Comparison of ENCODE assay signal across 9 mouse cellular contexts in the genomic region with DNA sequence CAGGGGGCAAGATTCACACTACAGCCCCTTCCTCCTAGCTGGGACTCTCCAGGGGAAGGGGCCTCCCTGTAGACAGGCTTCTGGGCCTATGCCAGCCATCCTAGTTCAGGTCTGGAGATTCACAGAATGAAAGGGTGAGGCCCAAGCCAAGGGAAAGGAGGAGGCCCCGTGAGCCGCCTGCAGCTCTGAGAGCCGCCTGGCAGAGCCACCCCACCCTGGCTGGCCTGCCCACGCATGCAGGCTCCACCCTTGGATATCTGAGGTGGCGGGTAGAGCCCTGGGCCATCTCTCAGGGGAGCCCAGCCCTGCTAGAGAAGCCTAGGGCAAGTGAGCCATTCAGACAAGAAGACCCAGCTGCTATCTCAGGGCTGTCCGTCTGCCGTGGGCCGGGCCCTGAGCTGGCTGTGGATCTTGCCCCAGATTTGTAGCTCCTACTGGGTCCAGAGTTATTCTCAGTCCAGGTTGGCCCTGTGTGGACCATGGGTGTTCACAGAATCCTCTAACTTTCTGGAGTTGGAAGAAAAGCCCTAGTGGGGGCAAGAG. TPM values are rescaled to one million over a fixed set of nuclear protein-coding genes. Genes with fewer than 3 reads are reported as not detected.
DNase-seq lines count a peak whose midpoint lies in the region; ATAC-seq and TF ChIP-seq lines count a peak whose summit lies in the region.
"Had no signal": no experiment of that assay in that cellular context is flagged by ENCODE, and none has a peak within 500 bp of the region (broad histone marks: within the 10 kb centered on the region; RNA-seq: fewer than 3 reads in every experiment).

No protein-coding gene starts in this region.

- no peaks in the 10 kb centered on the region for H3K9me3 ChIP-seq in heart, embryonic 14.5 days (ENCODE audit: control insufficient read depth, low read length)
- H3K9me3 ChIP-seq in liver, embryonic 13.5 days (replicated peaks), result no peaks in the 10 kb centered on the region
- H3K9me3 ChIP-seq: neural tube, embryonic 12.5 days had no signal

- no peaks in the 10 kb centered on the region for H3K79me3 ChIP-seq in C2C12 (ENCODE audit: low read depth)

- H3K4me1 ChIP-seq in heart, embryonic 14.5 days (ENCODE audit: control insufficient read depth in 2 of 2, insufficient read depth in 2 of 2, low read length in 2 of 2), result peaks cover 14 to 22% of the 10 kb centered on the region in 2 experiments
- H3K4me1 ChIP-seq in liver, embryonic 13.5 days (replicated peaks), result peaks cover 95% of the 10 kb centered on the region

- peak overlapping the region; percentile 58 for H3ac ChIP-seq in C2C12 (ENCODE audit: control insufficient read depth, insufficient read length, low read depth)

- no peak overlapping the region for H3K4me3 ChIP-seq in heart, embryonic 14.5 days (ENCODE audit: control insufficient read depth in 1 of 2, insufficient read depth in 1 of 2, low read depth in 1 of 2, low read length in 2 of 2)
- H3K4me3 ChIP-seq in C2C12 (ENCODE audit: insufficient read depth, poor library complexity, severe bottlenecking), result no peak overlapping the region
- H3K4me3 ChIP-seq in liver, embryonic 13.5 days (replicated peaks), result peak overlapping the region; percentile 50
- H3K4me3 ChIP-seq: neural tube, embryonic 12.5 days had no signal

- no peak for ATAC-seq in heart, embryonic 14.5 days (ENCODE audit: insufficient number of reproducible peaks, insufficient read depth, low FRiP score, low read depth)
- peak; percentile 97 for ATAC-seq in liver, embryonic 13.5 days (ENCODE audit: low read depth)
- ATAC-seq in CD4-positive, CD25-positive, alpha-beta regulatory T cell, adult 4 months, result no peak

- H3K36me3 ChIP-seq in heart, embryonic 14.5 days (ENCODE audit: control insufficient read depth, insufficient read depth, low read length), result no peaks in the 10 kb centered on the region
- no peaks in the 10 kb centered on the region for H3K36me3 ChIP-seq in C2C12 (ENCODE audit: control insufficient read depth, insufficient read depth)
- 0 out of 2 replicates have a peak, but pooled peaks cover 13% of the 10 kb centered on the region for H3K36me3 ChIP-seq in liver, embryonic 13.5 days
- H3K36me3 ChIP-seq: neural tube, embryonic 12.5 days had no signal

- H3K4me2 ChIP-seq in heart, embryonic 14.5 days (ENCODE audit: low read length), result no peak overlapping the region
- H3K4me2 ChIP-seq in liver, embryonic 13.5 days, result peak overlapping the region; percentile 81
- H3K4me2 ChIP-seq: neural tube, embryonic 12.5 days had no signal

- TF ChIP-seq CTCF in C2C12 (IDR thresholded peaks at IDR 0.05; ENCODE audit: control insufficient read depth, insufficient read depth, insufficient read length), result no peak

- peaks cover 5% of the 10 kb centered on the region for H3K79me2 ChIP-seq in C2C12 (ENCODE audit: control insufficient read depth, insufficient read depth)

- WGBS in heart, embryonic 14.5 days, result 42% methylated on average over 8 of the region's 8 CpGs
- 17% methylated on average over 8 of the region's 8 CpGs for WGBS in liver, embryonic 13.5 days (ENCODE audit: insufficient replicate concordance)

- no peak for DNase-seq in heart, adult 8-10 months (ENCODE audit: low spot score)
- peak; percentile 76 for DNase-seq in c-Kit-negative CD71-positive TER-119-positive erythroid progenitor cells, embryonic 14.5 days (ENCODE audit: low read depth, low spot score)
- peak; percentile 79 for DNase-seq in liver, embryonic 13.5 days
- DNase-seq in T-cell, adult 2 months (ENCODE audit: low spot score), result no peak
- no peak for DNase-seq in gastrocnemius, postnatal 36 days

- H3K27ac ChIP-seq in heart, embryonic 14.5 days (replicated peaks in 1 of 2; ENCODE audit: control insufficient read depth in 1 of 2, insufficient read depth in 1 of 2, low read depth in 2 of 2, low read length in 2 of 2), result 0 out of 4 replicates have a peak overlapping the region, but pooled peaks of 1 of the 2 experiments have one; percentile 17
- H3K27ac ChIP-seq in liver, embryonic 13.5 days, result peak overlapping the region; percentile 96
- H3K27ac ChIP-seq: neural tube, embryonic 12.5 days had no signal

- intact Hi-C loops in gastrocnemius, postnatal 36 days (cut with DNase I), result no loop called here

- H3K27me3 ChIP-seq in heart, embryonic 14.5 days (ENCODE audit: control insufficient read depth, insufficient read depth, low read length), result no peaks in the 10 kb centered on the region
- no peaks in the 10 kb centered on the region for H3K27me3 ChIP-seq in C2C12 (ENCODE audit: control insufficient read depth, insufficient read depth, insufficient read length)
- H3K27me3 ChIP-seq in liver, embryonic 13.5 days, result no peaks in the 10 kb centered on the region
- H3K27me3 ChIP-seq: neural tube, embryonic 12.5 days had no signal

- H3K9ac ChIP-seq in heart, embryonic 14.5 days (ENCODE audit: low read length), result peak overlapping the region; percentile 35; the same call in 1 of the 2 replicates
- H3K9ac ChIP-seq in liver, embryonic 13.5 days, result peak overlapping the region; percentile 79
- H3K9ac ChIP-seq: neural tube, embryonic 12.5 days had no signal

TF ChIP-seq in C2C12, 6 proteins besides CTCF, POLR2A, EP300 and RAD21:
- no peak for TF ChIP-seq MYOG (IDR thresholded peaks at IDR 0.05; ENCODE audit: control insufficient read depth, extremely low read depth, insufficient read length)
- TF ChIP-seq MYOD1 (IDR thresholded peaks at IDR 0.05; ENCODE audit: control insufficient read depth, insufficient read length, low read depth), result no peak
- TF ChIP-seq CEBPB (IDR thresholded peaks at IDR 0.05; ENCODE audit: low read depth), result no peak
- TF ChIP-seq FOSL1 (IDR thresholded peaks at IDR 0.05; ENCODE audit: insufficient read depth, low read length, poor library complexity, severe bottlenecking), result no peak
- no peak for TF ChIP-seq MAX (IDR thresholded peaks at IDR 0.05)
- TF ChIP-seq USF1 (IDR thresholded peaks at IDR 0.05; ENCODE audit: low read depth), result no peak

RNA-seq across cellular contexts. Expression of gene Plekhg5, which starts 20.5 kb away (rescaled TPM):
- polyA plus RNA-seq in heart, embryonic 14.5 days (2014; fragmentation: Nextera tagmentation; extraction: Ambion mirVana), result 8.5 and 8.6 TPM in 2 replicates
- total RNA-seq in heart, adult 8-10 months (2022), result 10 to 100 TPM; 11.9 to 15.0 (median 14.3) TPM
- polyA plus RNA-seq in C2C12 (2012; fragmentation: generic; extraction: Trizol), result 17.5 TPM
- polyA plus RNA-seq in liver, embryonic 13.5 days (2015; fragmentation: Nextera tagmentation; extraction: Ambion mirVana), result 4.9 and 5.1 TPM in 2 replicates
- 1 to 10 TPM; 1.7 to 2.4 TPM for polyA plus RNA-seq in CD4-positive, CD25-positive, alpha-beta regulatory T cell, adult 4 months (2017; shearing (Covaris generic))
- total RNA-seq in gastrocnemius, postnatal 36 days (2021), result 1 to 10 TPM; 6.3 to 6.4 TPM

RNA-seq across cellular contexts. Expression of gene Tnfrsf25, which starts 22.9 kb away (rescaled TPM):
- polyA plus RNA-seq in heart, embryonic 14.5 days (2014; fragmentation: Nextera tagmentation; extraction: Ambion mirVana), result 0.34 and 0.43 TPM in 2 replicates
- 1 to 10 TPM; 1.1 to 3.2 (median 1.8) TPM for total RNA-seq in heart, adult 8-10 months (2022)
- 0.95 TPM for polyA plus RNA-seq in C2C12 (2012; fragmentation: generic; extraction: Trizol)
- 0.37 and 0.48 TPM in 2 replicates for polyA plus RNA-seq in liver, embryonic 13.5 days (2015; fragmentation: Nextera tagmentation; extraction: Ambion mirVana)
- polyA plus RNA-seq in CD4-positive, CD25-positive, alpha-beta regulatory T cell, adult 4 months (2017; shearing (Covaris generic)), result 100 to 1,000 TPM; 125 to 170 TPM
- under 1 TPM; 0.76 to 0.84 TPM for total RNA-seq in gastrocnemius, postnatal 36 days (2021)

RNA-seq across cellular contexts. Expression of gene Nol9, which starts 53.7 kb away (rescaled TPM):
- 16.2 and 16.8 TPM in 2 replicates for polyA plus RNA-seq in heart, embryonic 14.5 days (2014; fragmentation: Nextera tagmentation; extraction: Ambion mirVana)
- total RNA-seq in heart, adult 8-10 months (2022), result 10 to 100 TPM in 1 of 4 experiments, 1 to 10 TPM in 3; 8.3 to 10.0 (median 9.4) TPM
- 39.7 TPM for polyA plus RNA-seq in C2C12 (2012; fragmentation: generic; extraction: Trizol)
- polyA plus RNA-seq in liver, embryonic 13.5 days (2015; fragmentation: Nextera tagmentation; extraction: Ambion mirVana), result 21.9 and 24.1 TPM in 2 replicates
- polyA plus RNA-seq in CD4-positive, CD25-positive, alpha-beta regulatory T cell, adult 4 months (2017; shearing (Covaris generic)), result 10 to 100 TPM; 11.3 to 14.9 TPM
- total RNA-seq in gastrocnemius, postnatal 36 days (2021), result 1 to 10 TPM; 8.5 to 10.0 TPM

RNA-seq across cellular contexts. Expression of gene Tas1r1, which starts 54.5 kb away (rescaled TPM):
- 0.09 and 0.20 TPM in 2 replicates for polyA plus RNA-seq in heart, embryonic 14.5 days (2014; fragmentation: Nextera tagmentation; extraction: Ambion mirVana)
- not detected for total RNA-seq in heart, adult 8-10 months (2022)
- polyA plus RNA-seq in C2C12 (2012; fragmentation: generic; extraction: Trizol), result 0.27 TPM
- 0.07 TPM in 1 of 2 replicates, not detected in the other for polyA plus RNA-seq in liver, embryonic 13.5 days (2015; fragmentation: Nextera tagmentation; extraction: Ambion mirVana)
- polyA plus RNA-seq in CD4-positive, CD25-positive, alpha-beta regulatory T cell, adult 4 months (2017; shearing (Covaris generic)), result not detected
- 1 to 10 TPM in 1 of 2 experiments, under 1 TPM in 1; 0.43 to 1.1 TPM for total RNA-seq in gastrocnemius, postnatal 36 days (2021)

RNA-seq across cellular contexts. Expression of gene Espn, which starts 59.3 kb away (rescaled TPM):
- 0.63 and 0.76 TPM in 2 replicates for polyA plus RNA-seq in heart, embryonic 14.5 days (2014; fragmentation: Nextera tagmentation; extraction: Ambion mirVana)
- 1 to 10 TPM; 2.6 to 3.5 (median 3.0) TPM for total RNA-seq in heart, adult 8-10 months (2022)
- 0.97 TPM for polyA plus RNA-seq in C2C12 (2012; fragmentation: generic; extraction: Trizol)
- 1.8 and 2.1 TPM in 2 replicates for polyA plus RNA-seq in liver, embryonic 13.5 days (2015; fragmentation: Nextera tagmentation; extraction: Ambion mirVana)
- polyA plus RNA-seq in CD4-positive, CD25-positive, alpha-beta regulatory T cell, adult 4 months (2017; shearing (Covaris generic)), result 1 to 10 TPM; 9.5 to 9.9 TPM
- total RNA-seq in gastrocnemius, postnatal 36 days (2021), result under 1 TPM; 0.27 to 0.43 TPM

Comparison
In these comparisons a context has a peak if more than half of its experiments do, and no peak if none do; other contexts are left out.
1. DNase-seq: peak in c-Kit-negative CD71-positive TER-119-positive erythroid progenitor cells, embryonic 14.5 days (single experiment) and liver, embryonic 13.5 days (single experiment); none in heart, adult 8-10 months (single experiment), T-cell, adult 2 months (single experiment) and gastrocnemius, postnatal 36 days (0 of 2).
2. RNA of gene Tnfrsf25, which starts 22.9 kb away (polyA plus RNA-seq): 125 to 170 TPM in CD4-positive, CD25-positive, alpha-beta regulatory T cell, adult 4 months; 0.95 TPM in C2C12 (single experiment), 0.34 to 0.43 TPM in heart, embryonic 14.5 days and 0.37 to 0.48 TPM in liver, embryonic 13.5 days; every median in the first group is over 10 times any median in the second.